Comparison of ENCODE assay signal across 14 mouse cellular contexts in the genomic region with DNA sequence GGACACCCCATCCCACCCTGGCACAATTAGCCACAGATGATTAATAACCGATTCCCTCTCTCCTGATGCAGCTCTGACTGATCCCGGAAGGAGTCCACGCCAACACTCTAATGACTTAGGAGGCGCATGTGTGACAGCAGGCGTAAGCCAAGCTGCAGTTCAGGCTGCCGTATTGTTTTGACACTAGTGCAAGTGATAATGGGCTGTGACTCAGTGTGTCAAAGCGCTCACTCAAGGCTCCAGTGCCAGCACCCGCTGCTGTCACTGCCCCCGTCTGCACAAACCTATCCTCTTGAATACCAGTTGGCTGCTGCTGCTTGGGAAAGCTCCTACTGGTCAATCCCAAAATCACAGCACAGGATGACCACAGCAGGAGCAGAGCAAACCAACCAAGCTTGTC. TPM values are rescaled to one million over a fixed set of nuclear protein-coding genes. Genes with fewer than 3 reads are reported as not detected.
DNase-seq lines count a peak whose midpoint lies in the region; ATAC-seq and TF ChIP-seq lines count a peak whose summit lies in the region.
"Had no signal": no experiment of that assay in that cellular context is flagged by ENCODE, and none has a peak within 500 bp of the region (broad histone marks: within the 10 kb centered on the region; RNA-seq: fewer than 3 reads in every experiment).

No protein-coding gene starts in this region.

- 73% methylated on average over 9 of the region's 9 CpGs for WGBS in forebrain, embryonic 12.5 days
- WGBS in forebrain, postnatal 0 days, result 31% methylated on average over 9 of the region's 9 CpGs
- 75% methylated on average over 9 of the region's 9 CpGs for WGBS in intestine, postnatal 0 days

- no peak overlapping the region for H3K9ac ChIP-seq in forebrain, embryonic 12.5 days
- H3K9ac ChIP-seq in forebrain, postnatal 0 days, result no peak overlapping the region
- H3K9ac ChIP-seq in intestine, postnatal 0 days (ENCODE audit: low read depth, low read length), result no peak overlapping the region
- H3K9ac ChIP-seq: embryonic facial prominence, embryonic 15.5 days; heart, embryonic 15.5 days; liver, embryonic 13.5 days had no signal

- H3K36me3 ChIP-seq in forebrain, embryonic 12.5 days (replicated peaks), result no peaks in the 10 kb centered on the region
- no peaks in the 10 kb centered on the region for H3K36me3 ChIP-seq in forebrain, postnatal 0 days (ENCODE audit: insufficient read depth)
- no peaks in the 10 kb centered on the region for H3K36me3 ChIP-seq in intestine, postnatal 0 days (ENCODE audit: control insufficient read depth, insufficient read depth)
- H3K36me3 ChIP-seq: embryonic facial prominence, embryonic 15.5 days; heart, embryonic 15.5 days; liver, embryonic 13.5 days had no signal

- peak; percentile 34; the same call in 1 of the 2 replicates for TF ChIP-seq CTCF in forebrain, postnatal 0 days (IDR thresholded peaks at IDR 0.05; ENCODE audit: low read depth)
- no peak for TF ChIP-seq CTCF in intestine, postnatal 0 days (IDR thresholded peaks at IDR 0.05; ENCODE audit: low read depth)

- H3K27me3 ChIP-seq in forebrain, embryonic 12.5 days, result no peaks in the 10 kb centered on the region
- H3K27me3 ChIP-seq in forebrain, postnatal 0 days (ENCODE audit: insufficient read depth, low read length), result no peaks in the 10 kb centered on the region
- H3K27me3 ChIP-seq in intestine, postnatal 0 days (replicated peaks; ENCODE audit: control insufficient read depth, insufficient read depth, low read length), result no peaks in the 10 kb centered on the region
- H3K27me3 ChIP-seq: embryonic facial prominence, embryonic 15.5 days; heart, embryonic 15.5 days; liver, embryonic 13.5 days had no signal

- DNase-seq in left cerebral cortex, adult 11 months (ENCODE audit: low spot score), result peak; percentile 35
- no peak for DNase-seq in left cerebral cortex, postnatal 10 days (ENCODE audit: extremely low spot score in 1 of 2, low spot score in 2 of 2)
- peak; percentile 72 for DNase-seq in forebrain, postnatal 0 days
- peak; percentile 25 to 33 for DNase-seq in layer of hippocampus, postnatal 10 days (ENCODE audit: low spot score in 2 of 2)
- DNase-seq in embryo, embryonic 9.5 days (ENCODE audit: extremely low spot score), result no peak
- no peak for DNase-seq in c-Kit-positive CD71-positive TER-119-positive erythroid progenitor cells, embryonic 14.5 days (ENCODE audit: low spot score)
- DNase-seq: gastrocnemius, postnatal 36 days; kidney, adult 18-20 months; liver, embryonic 13.5 days had no signal

- intact Hi-C loops in left cerebral cortex, postnatal 10 days (cut with DNase I), result no loop called here

- H3K4me1 ChIP-seq in forebrain, embryonic 12.5 days, result no peaks in the 10 kb centered on the region; the same call in 1 of the 2 replicates
- peaks cover 9% of the 10 kb centered on the region; the same call in 1 of the 2 replicates for H3K4me1 ChIP-seq in forebrain, postnatal 0 days (ENCODE audit: insufficient read depth)
- H3K4me1 ChIP-seq in intestine, postnatal 0 days (replicated peaks; ENCODE audit: control insufficient read depth, insufficient read depth, low read length), result no peaks in the 10 kb centered on the region; the same call in 1 of the 2 replicates
- H3K4me1 ChIP-seq: embryonic facial prominence, embryonic 15.5 days; heart, embryonic 15.5 days; liver, embryonic 13.5 days had no signal

- no peak overlapping the region for H3K4me3 ChIP-seq in forebrain, embryonic 12.5 days (replicated peaks)
- no peak overlapping the region for H3K4me3 ChIP-seq in forebrain, postnatal 0 days (ENCODE audit: low read depth, low read length)
- no peak overlapping the region for H3K4me3 ChIP-seq in intestine, postnatal 0 days (ENCODE audit: low read depth, low read length)
- H3K4me3 ChIP-seq: embryonic facial prominence, embryonic 15.5 days; heart, embryonic 15.5 days; liver, embryonic 13.5 days had no signal

- no peak overlapping the region for H3K4me2 ChIP-seq in forebrain, embryonic 12.5 days
- peak overlapping the region; percentile 6; the same call in 1 of the 2 replicates for H3K4me2 ChIP-seq in forebrain, postnatal 0 days (ENCODE audit: low read depth)
- no peak overlapping the region for H3K4me2 ChIP-seq in intestine, postnatal 0 days (replicated peaks; ENCODE audit: low read depth)
- H3K4me2 ChIP-seq: embryonic facial prominence, embryonic 15.5 days; heart, embryonic 15.5 days; liver, embryonic 13.5 days had no signal

- no peaks in the 10 kb centered on the region for H3K9me3 ChIP-seq in forebrain, embryonic 12.5 days
- no peaks in the 10 kb centered on the region for H3K9me3 ChIP-seq in forebrain, postnatal 0 days (ENCODE audit: low read length)
- H3K9me3 ChIP-seq in intestine, postnatal 0 days (ENCODE audit: control insufficient read depth), result no peaks in the 10 kb centered on the region
- H3K9me3 ChIP-seq: embryonic facial prominence, embryonic 15.5 days; heart, embryonic 15.5 days; liver, embryonic 13.5 days had no signal

- no peak overlapping the region for H3K27ac ChIP-seq in forebrain, embryonic 12.5 days
- peak overlapping the region; percentile 37 for H3K27ac ChIP-seq in forebrain, postnatal 0 days (ENCODE audit: low read depth, low read length)
- H3K27ac ChIP-seq in intestine, postnatal 0 days (ENCODE audit: low read depth, low read length), result no peak overlapping the region
- H3K27ac ChIP-seq: embryonic facial prominence, embryonic 15.5 days; heart, embryonic 15.5 days; liver, embryonic 13.5 days; macrophage had no signal

- peak; percentile 60; the same call in 1 of the 2 replicates for ATAC-seq in forebrain, embryonic 12.5 days (ENCODE audit: low FRiP score)
- peak; percentile 90 for ATAC-seq in forebrain, postnatal 0 days
- ATAC-seq in intestine, postnatal 0 days, result no peak

RNA-seq across cellular contexts. Expression of a gene that starts 49.7 kb away (rescaled TPM):
- 100 to 1,000 TPM; 117 to 138 TPM for total RNA-seq in left cerebral cortex, postnatal 10 days (2021)
- polyA plus RNA-seq in forebrain, embryonic 12.5 days (2016; fragmentation: Nextera tagmentation; extraction: Ambion mirVana), result 2.5 and 2.6 TPM in 2 replicates
- total RNA-seq in forebrain, postnatal 0 days (2014; rRNA removed), result 57.1 and 106 TPM in 2 replicates
- polyA plus RNA-seq in forebrain, postnatal 0 days (2015; fragmentation: Nextera tagmentation; extraction: Ambion mirVana), result 21.7 and 43.1 TPM in 2 replicates
- total RNA-seq in layer of hippocampus, postnatal 10 days (2021), result 10 to 100 TPM; 19.0 to 19.7 TPM
- polyA plus RNA-seq in intestine, postnatal 0 days (2015; fragmentation: Nextera tagmentation; extraction: Ambion mirVana), result 1.6 and 2.4 TPM in 2 replicates

Comparison
In these comparisons a context has a peak if more than half of its experiments do, and no peak if none do; other contexts are left out.
1. DNase-seq: peak in left cerebral cortex, adult 11 months (single experiment), forebrain, postnatal 0 days (single experiment) and layer of hippocampus, postnatal 10 days (2 of 2); none in left cerebral cortex, postnatal 10 days (0 of 2), embryo, embryonic 9.5 days (single experiment) and c-Kit-positive CD71-positive TER-119-positive erythroid progenitor cells, embryonic 14.5 days (single experiment).